Mouse (Mus musculus) layer of hippocampus, adult 2 months (tissue): Measurements from ENCODE around the gene BC030867. TPM values are rescaled to one million over a fixed set of nuclear protein-coding genes. Genes with fewer than 3 reads are reported as not detected.

Experiments
- DNase-seq, 2 experiments: peaks; one replicate each; pipeline ENCODE4 v3.0.0; 2022; ENCODE audit warnings: low spot score in 2 of 2
- H3K27ac ChIP-seq: fragments of 200-600 bp; 2 replicates; pipeline ENCODE4 v1.8.1; 2022
- H3K4me3 ChIP-seq: fragments of 200-600 bp; 2 replicates; pipeline ENCODE4 v1.8.1; 2022; ENCODE audit warnings: mild to moderate bottlenecking
- CTCF ChIP-seq: fragments of 200-600 bp; conservative IDR thresholded peaks from 2 replicates; pipeline ENCODE4 v1.8.1; 2022; ENCODE audit warnings: antibody characterized with exemption, mild to moderate bottlenecking, moderate library complexity
- total RNA-seq, 2 experiments: library from RNA; stranded (reverse); gene quantifications; 2 replicates each; pipeline ENCODE4 v1.2.3; 2021

BC030867 gene
- total RNA-seq, 2 experiments from 2014 or later, result 1.0 to 1.1 TPM

DNA sequence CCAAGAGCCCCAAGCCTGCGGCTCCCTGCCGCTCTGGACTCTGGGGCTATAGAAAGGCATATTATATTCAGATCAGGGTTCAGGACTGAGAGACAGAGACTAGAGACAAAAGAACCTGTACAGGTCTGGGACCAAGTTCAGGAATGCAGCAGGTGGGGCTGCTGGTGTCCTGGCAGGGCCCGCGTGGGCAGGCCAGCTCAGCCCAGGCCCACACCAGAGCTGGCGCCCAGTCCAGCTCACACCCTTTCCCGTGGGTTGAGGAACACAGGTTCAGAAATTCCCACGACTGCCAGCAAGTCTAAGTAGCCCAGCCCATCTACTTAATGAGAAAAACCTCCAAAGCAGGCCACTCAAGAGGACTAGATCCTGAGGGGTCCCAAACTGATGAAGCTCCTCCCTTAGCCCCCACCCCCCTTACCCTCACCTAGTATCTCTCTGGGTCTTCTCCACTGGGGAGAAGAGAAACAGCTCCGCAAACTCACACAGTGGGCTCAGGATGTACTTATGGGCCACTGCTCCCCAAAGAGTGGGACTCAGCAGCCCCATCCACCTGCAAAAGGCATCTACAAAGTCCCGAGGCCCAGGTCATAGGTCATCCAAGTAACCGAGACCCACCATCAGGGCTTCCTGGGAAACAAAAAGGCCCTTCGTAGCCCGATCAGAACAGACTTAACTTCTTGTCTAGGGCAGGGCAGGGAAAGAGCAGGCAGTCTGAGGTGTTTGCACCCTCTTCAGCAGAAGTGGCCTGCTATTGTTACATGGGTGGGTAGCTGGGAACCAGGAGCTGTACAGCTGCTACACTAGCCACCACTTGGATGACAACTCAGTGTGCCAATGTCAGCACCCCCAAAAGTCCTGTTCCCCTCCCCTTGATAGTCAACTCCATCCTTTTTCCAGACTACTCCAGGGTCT, 22.4 kb upstream of the BC030867 start:
- no peak for DNase-seq
- no peak for TF ChIP-seq CTCF
- Histone ChIP-seq H3K4me3 (peak overlapping the region; percentile 91), H3K27ac (peak overlapping the region; percentile 79)

DNA sequence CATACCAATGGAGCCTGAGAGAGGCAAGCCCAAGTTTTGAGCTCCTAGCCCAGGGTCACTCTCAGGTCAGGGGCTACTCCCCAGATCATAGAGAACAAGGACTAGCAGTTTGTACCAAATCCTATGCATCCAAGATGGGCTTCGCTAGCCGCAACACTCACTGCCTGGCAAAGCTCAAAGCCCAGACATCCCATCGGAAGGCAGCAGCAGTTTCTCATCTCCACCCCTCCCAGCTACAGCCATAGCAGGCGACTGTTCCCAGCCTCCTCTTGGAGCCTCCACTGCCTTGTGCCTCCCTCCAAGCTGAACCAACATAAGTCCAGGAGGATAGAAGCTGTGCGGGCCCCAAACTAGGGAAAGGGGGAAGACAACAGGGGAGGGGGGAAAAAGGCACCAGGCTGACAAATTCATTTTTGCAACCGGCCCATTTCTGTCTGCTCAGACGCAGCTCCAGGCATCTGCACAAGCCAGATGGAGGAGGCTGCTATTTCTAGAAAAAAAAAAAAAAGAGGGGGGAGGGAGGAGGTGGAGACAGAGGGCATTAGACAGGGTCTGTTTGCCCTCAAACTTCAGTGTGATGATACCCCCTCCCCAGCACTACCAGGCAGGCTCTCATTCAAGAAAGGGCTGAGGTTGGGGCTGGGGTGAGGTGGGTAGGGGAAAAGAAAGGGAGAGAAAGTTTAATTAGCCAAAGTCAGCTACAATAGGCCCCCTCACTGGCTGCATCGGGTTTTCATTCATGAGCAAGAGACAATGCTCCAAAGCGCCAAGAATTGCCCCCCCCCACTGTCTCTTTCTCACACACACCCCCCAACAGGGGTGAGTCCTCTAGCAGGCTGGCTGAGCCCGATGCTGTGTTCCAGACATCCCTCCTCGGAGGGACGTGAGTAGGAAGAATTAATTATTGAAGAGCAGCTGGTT, 21.2 kb upstream of the BC030867 start:
- peak in 1 of 2 experiments; percentile 61 for DNase-seq
- H3K4me3 ChIP-seq, result peak overlapping the region; percentile 91
- H3K27ac ChIP-seq, result peak overlapping the region; percentile 79
- TF ChIP-seq CTCF, result no peak

DNA sequence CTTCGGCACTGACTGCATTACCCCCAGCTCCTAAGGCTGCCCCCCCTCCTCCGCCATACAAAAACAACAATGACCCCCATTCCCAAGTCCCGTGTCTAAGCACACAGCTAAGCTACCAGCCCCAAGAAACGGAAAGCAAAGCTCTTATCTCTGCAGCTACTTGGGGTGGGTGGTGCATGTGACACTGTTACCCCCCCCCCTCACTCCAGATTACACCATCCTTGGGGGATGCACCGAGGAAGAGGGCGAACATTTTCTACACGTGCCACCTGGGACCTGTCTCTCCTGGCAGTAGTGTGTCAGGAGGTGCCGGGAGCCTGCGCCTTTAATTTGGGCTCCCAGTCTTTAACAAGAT, 20.5 kb upstream of the BC030867 start:
- no peak for TF ChIP-seq CTCF
- H3K4me3 ChIP-seq, result peak overlapping the region; percentile 91
- peak overlapping the region; percentile 79 for H3K27ac ChIP-seq
- DNase-seq, result no peak

DNA sequence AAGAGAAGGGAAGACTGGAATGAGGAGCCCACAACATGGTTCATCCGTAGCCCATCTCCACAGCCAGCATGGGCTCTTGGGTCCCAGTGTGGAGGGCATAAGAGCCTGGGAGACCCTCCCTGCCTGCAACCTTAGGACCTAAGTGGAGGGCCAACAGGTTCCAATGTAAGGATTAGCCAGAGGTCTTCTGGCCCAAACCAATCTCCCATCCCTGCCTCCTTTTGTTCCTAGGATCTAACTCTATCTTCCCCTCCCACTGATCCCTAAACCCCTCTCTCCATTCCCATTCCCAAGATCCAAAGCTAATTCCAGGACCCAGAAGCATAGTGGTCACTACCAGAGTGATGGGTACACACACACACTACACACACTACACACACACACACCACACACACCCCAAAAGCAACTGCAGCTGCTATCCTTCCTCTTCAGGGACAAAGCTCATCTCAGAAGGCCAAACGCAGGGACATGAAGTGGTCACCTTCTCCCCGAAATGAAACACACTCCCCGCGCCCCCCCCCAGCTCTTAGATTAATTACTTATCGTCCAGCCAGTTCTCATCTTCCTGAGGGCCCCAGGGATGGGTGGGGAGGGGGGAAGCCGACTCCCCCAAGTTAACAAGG, 19.9 kb upstream of the BC030867 start:
- Histone ChIP-seq H3K4me3 (peak overlapping the region; percentile 91), H3K27ac (peak overlapping the region; percentile 96)
- DNase-seq, result no peak
- no peak for TF ChIP-seq CTCF

DNA sequence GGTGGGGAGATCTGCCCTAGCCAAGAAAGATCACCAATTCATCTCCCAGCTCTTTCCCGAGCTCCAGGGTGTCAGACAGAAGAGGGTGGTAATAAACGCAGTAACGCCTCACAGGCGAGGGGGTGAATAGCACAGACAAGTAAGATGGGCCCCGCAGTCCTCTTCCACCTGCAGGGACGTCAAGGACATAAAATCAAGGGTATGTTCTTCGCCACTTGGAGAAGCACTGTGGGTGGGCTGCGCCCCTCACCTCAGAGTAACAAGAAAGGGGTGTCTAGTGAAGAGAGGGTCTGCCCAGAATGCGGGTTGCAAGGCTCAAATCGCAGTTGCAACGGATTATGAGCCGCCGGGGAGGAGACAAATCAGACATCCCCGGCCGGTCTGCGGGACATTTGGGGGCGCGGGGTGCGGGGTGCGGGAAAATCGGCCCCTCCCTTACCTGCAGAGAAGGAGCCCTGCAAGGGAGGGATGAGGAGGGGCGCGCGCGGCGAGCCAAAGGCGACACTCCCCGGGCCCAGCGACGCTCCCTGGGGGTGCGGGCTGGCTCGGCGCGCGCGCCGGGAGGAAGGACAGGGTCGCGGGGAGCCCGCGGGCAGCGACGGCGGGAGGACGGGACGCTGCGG, 19.2 kb upstream of the BC030867 start:
- peak; percentile 45 for TF ChIP-seq CTCF

DNA sequence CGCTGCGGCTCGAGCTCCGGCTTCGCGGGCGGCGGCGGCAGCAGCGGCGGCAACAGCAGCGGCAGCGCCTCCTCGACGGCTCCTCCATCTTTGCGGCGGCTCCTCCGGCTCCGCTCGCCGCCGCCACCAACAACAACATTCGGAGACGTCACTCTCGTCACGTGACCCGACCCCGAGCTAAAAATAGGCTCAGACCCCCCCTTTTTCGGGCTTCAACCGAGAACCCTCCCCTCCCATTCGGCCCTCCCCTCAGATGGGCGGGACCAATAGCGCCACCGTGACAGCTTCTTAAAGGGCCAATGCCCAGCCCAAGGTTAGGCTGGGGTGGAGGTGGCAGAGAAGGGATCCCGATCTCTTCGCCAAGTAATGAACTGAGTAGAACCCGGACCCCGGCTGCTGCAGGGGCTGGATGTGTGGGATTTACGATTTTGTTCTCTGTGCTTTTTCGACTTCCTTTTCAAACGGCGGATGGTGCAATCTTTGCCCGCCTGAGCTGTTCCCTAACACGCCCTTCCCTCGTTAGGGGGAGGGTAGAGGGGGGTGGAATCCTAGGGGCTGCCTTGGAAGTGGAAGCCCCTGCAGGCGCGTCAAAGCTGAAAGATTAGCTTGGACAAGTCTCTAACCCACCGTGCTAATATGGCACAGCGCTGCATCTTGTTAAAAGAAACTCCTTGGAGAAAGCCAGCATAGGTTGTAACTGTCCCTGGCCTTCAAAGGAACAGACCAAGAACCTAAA, 18.5 kb upstream of the BC030867 start, which contains the start of gene Hdac5:
Gene Hdac5, minus strand, starts transcription at position 161 of the 736 bp plus-strand sequence.
- Histone ChIP-seq H3K27ac (peak within 1 kb of the TSS; percentile 96), H3K4me3 (peak within 1 kb of the TSS; percentile 91)
- peak; percentile 98 for DNase-seq
- TF ChIP-seq CTCF, result no peak

More for the DNA sequence above, 19.2 kb upstream of the BC030867 start:
- DNase-seq, result no peak
- H3K27ac ChIP-seq, result peak overlapping the region; percentile 96
- peak overlapping the region; percentile 91 for H3K4me3 ChIP-seq

DNA sequence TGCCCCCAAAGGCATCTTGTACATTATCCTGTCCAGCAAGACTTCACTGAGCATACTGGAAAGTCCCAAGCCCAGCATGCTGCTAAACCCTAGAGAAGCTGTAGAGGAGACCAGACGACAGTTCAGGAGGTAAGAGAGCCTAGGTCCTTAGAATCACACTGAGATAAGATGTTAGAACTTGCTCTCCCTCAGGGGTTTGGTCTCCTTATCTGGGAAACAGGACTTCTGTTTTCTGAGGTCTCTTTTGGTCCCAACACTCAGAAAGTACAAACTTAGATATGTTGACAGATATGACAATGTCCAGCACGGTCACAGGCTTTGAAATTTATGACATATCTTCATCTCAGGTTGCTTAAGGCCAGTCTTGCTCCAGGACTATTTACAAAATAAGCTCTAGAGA, 12.7 kb upstream of the BC030867 start:
- Histone ChIP-seq H3K4me3 (no peak overlapping the region), H3K27ac (no peak overlapping the region)
- DNase-seq, result no peak
- no peak for TF ChIP-seq CTCF

DNA sequence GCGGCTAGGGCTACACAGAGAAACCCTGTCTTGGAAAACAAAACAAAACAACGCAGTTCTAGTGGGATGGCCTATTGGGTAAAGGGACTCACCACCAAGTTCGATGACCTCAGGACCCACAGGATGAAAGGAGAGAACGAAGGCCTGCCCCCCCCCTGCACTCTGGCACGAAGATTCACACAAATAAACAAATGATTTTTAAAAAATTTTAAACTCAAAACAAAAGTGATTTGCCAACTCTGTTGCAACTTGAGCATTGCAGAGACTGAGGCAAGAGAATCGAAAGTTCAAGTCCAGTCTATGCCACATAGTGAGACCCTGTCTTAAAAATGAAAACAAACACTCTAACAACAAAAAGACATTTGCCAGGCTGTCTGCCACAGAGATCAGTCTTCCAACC, 8.0 kb upstream of the BC030867 start:
- no peak for DNase-seq
- TF ChIP-seq CTCF, result no peak
- Histone ChIP-seq H3K27ac (no peak overlapping the region), H3K4me3 (no peak overlapping the region)

DNA sequence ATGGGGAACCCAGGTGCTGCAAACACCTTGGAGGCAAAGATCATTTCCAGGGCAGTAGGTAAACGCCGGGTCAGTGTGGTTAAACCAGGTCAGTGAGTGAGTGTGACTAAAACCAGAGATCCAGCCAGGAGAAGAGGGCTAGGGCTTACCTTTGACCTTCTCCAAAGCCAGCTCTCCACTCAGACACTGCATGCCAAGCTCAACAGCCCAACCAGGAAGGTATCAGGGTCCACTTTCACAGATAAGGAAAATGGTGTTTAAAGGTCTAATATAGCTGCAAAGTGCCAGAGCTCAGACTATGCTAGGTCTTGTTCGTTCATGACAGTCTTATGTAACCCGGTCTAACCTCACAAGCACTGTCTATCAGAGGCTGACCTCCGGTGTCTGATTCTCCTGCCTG, 7.4 kb upstream of the BC030867 start:
- no peak overlapping the region for H3K4me3 ChIP-seq
- H3K27ac ChIP-seq, result no peak overlapping the region
- TF ChIP-seq CTCF, result no peak
- no peak for DNase-seq

DNA sequence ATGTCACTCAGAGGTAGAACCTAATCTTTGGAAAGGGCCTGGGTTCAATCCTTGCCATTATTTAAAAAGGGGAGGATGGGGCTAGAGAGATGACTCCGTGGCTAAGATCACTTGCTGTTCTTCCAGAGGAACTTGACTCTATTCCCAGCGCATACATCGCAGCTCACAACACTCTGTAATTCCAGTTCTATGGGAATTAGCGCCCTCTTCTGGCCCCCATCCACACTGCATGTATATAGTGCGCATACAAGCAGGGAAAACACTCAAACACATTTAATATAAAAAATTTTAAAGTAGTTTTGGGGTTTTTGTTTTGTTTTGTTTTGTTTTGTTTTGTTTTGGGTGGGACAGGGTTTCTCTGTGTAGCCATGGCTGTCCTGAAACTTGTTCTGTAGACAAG, 6.8 kb upstream of the BC030867 start:
- no peak overlapping the region for H3K4me3 ChIP-seq
- no peak overlapping the region for H3K27ac ChIP-seq
- DNase-seq, result no peak
- peak; percentile 43 for TF ChIP-seq CTCF

DNA sequence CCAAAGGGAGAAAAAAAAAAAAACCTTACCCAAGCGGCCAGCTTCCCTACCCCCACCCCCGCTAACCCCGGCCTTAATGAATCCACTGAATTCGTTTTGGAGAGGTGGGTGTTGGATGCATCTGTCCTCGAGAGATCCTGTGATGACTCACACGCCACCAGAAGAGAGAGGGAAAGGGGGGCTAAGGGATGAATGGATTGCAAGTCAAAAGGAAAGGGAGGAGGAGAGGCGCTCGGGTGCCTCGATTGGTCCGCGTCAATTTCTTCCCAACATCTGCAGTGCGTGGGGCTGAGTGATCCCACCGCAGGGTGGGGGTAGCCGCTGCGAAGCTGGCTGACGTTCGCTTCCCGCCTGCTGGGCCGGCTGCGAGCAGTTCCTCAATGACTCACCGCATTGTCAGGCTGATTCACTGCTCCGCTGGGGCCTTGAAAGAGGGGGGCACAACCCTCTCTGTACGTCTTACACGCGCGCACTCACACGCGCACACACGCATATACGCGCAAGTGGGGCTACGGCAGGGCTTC, 3.7 kb upstream of the BC030867 start:
- DNase-seq, result peak; percentile 71 to 87
- TF ChIP-seq CTCF, result no peak
- Histone ChIP-seq H3K4me3 (peak overlapping the region; percentile 52), H3K27ac (peak overlapping the region; percentile 61; the same call in 1 of the 2 replicates)
